Mouse (Mus musculus): ENCODE measurements at regions not wholly inside any gene's neighbourhood (a gene's known extent, or its start where the extent isn't known, plus 50 kb on each side); places are given as distances from the start of the nearest gene placed in this dataset.
A peak's percentile ranks its signal among the peaks of the same experiment; 100 is the strongest.

DNA sequence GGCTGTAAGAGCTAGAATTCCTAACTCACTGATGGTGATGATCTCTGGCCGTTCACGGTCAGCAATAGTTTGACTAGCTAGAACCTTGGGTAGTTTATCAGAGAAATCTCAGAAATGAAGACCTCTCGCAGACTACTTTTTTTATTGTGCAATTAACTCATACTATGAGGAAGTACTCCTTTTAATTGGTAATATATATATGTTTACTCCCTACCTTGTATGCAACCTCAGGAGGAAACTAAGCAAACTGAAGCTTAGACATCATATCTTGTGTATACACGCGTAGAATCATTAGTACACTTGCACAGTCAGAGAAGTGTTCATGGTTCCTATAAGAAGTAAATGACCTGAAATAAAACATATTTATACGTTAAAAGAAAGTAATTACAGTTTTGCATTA lies 157.2 kb downstream of the Gm11146 start:
- no peak for DNase-seq

- DNase-seq = peak; percentile 9 to 17
These were observed 157.9 kb downstream of the Gm11146 start for GRCm38 (mm10) chr16:77444006-77444405.

DNA sequence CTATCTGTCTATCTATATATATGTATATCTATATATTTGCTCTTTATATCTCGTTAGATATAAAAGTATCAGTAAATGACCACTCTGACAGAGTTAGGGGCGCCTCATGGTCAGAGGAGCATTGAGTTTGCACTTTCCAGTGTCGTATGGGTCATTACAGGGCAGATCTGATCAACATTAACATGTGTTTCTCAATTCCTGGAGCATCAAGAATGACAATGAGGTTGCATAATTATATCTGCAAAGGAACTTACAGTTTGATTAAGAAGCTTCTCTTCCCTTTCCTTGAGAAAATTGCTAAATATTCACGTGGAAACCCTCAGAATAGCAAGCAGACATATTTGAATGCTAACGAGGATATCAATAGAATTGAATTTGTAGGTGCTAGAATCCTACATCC lies 158.6 kb downstream of the Gm11146 start:
- no peak for DNase-seq

DNA sequence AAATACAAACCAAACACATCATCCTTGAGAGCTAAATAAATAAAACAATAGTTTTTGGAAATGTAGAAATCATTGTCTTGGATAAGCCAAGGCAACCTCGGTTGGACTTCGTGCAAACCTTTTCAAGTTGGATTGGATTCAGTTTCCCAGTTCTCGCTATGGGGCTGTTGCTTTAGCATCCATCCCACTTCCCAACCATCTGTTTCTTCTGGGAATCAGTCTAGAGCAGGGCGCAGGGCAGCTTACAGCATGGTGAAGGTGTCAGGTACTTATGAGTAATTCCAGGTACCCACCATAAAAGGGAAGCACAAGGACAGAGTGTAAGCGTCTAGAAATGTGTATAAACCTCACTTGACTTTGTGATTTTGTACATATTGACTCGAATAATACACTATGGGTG lies 159.0 kb downstream of the Gm11146 start:
- no peak for DNase-seq

- no peak for DNase-seq
These were observed 170.5 kb downstream of the Gm11146 start for GRCm38 (mm10) chr16:77431345-77431744.

- no peak for DNase-seq
These were observed 179.2 kb downstream of the Gm11146 start for GRCm38 (mm10) chr16:77422385-77423363.

DNA sequence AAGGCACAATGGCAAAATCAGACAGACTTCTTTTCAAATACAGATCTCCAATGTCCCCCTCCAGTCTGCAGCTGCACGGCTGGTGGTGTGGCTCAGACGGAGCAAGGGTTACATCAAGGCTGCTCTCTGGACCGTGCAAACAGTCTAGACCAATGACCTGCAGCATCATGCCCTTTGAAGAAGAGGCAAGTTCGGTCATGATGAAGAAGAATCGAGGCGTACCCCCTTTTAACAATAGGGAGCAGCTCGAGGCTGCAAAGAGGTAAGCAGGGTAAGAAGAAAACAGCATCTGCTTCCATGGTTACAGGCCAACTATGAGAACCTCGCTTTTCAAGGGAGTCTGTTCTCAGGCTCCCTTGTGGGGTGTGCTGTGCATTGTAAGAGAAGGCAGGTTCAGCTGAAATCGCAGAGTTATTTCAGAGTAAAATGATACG lies 180.3 kb downstream of the Gm11146 start:
- DNase-seq = no peak

GRCm38 (mm10) chr16:77421001-77421400 lies 180.9 kb downstream of the Gm11146 start:
- DNase-seq = no peak

- DNase-seq = no peak
These were observed 181.6 kb downstream of the Gm11146 start for GRCm38 (mm10) chr16:77420136-77420860.

GRCm38 (mm10) chr16:77419116-77419735 lies 182.7 kb downstream of the Gm11146 start:
- DNase-seq = no peak

DNA sequence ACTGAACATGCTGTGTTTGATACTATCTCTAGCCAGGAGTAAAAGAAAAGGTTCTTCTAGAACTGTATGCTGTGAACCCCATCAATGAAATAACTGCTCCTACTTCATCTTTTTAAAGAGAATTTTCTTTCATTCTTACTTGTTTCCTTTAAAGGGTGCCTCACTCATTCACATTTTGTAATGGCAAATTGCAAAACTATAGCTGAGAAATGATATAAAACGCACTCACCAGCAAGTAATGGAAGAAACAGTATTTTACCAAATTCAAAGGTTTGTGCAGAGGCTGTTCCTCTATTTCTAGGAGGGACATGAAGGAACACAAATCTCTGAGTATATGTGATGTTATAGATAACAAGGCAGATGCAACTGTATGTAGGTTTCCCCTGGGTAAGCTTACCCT lies 183.4 kb downstream of the Gm11146 start:
- DNase-seq = no peak

GRCm38 (mm10) chr16:77417791-77418190 lies 184.1 kb downstream of the Gm11146 start:
- no peak for DNase-seq

- DNase-seq = no peak
These were observed 187.3 kb downstream of the Gm11146 start for GRCm38 (mm10) chr16:77414562-77414961.

DNA sequence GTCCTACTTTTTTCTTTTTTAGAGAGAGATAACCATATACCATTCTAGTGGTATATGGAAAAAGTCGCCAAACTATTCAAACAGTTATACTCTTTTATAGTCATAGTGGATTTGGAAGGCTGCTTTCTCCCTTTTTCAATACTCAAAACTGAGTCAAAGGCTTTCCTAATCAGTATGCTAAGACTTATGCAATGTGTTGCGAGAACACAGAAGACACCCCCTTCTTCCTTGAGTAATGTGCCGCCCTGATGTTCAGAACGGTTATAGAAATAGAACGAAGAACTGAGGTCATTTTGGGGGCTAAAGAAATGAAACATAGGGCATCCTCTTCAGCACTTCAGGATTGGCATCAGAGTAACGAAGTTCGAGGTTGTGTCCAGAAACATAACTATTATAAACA lies 192.7 kb downstream of the Gm11146 start:
- DNase-seq = no peak

- no peak for DNase-seq
These were observed 194.9 kb downstream of the Gm11146 start for GRCm38 (mm10) chr16:77406999-77407398.

DNA sequence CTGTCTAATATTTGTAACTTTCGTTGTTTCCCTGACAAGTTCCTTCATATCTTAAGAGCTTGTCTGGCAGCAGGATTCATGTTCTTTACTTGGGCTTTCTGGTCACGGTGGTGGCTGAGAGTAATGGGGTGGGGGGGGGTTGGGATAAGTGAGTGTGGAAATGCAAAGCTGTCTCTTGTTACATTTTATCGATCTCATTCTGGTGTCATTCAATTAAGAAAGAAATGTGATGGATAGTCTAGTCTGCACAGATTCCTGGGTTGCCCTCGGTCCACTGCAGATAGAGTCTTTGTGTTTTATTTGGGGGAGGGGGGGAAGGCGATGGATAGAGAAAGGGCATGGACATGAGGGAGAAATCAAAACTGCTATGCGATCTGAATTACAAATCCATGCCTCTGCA lies 196.0 kb downstream of the Gm11146 start:
- no peak for DNase-seq

DNA sequence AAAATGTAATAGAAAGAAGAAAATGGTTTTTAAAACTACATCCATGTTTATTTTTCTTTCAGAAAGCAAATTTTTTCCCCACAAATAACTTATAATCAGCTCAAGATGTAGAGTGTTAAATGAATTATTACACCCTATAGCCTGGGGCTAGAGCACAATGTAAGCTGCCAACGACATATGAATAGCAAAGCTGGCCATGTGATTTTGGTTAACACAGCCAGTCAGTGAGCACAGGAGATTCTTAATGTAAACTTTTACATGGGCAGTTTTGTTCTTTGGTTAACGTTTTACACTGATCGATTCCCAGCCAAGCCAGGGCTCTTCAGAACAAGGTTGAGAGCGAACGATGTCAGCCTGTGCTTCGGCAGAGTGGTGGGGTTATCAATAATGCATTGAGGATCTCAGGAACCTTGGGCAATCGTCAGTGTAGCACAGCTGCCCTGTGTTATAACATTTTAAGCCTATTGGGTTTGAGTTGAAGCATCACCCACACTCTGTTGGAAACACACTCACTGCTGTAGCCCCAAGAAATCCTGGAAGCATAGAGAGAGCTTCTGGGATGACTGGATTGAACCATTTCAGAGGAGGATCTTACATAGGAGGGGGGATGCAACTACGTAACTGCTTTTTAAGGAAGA lies 196.6 kb downstream of the Gm11146 start:
- DNase-seq = no peak

DNA sequence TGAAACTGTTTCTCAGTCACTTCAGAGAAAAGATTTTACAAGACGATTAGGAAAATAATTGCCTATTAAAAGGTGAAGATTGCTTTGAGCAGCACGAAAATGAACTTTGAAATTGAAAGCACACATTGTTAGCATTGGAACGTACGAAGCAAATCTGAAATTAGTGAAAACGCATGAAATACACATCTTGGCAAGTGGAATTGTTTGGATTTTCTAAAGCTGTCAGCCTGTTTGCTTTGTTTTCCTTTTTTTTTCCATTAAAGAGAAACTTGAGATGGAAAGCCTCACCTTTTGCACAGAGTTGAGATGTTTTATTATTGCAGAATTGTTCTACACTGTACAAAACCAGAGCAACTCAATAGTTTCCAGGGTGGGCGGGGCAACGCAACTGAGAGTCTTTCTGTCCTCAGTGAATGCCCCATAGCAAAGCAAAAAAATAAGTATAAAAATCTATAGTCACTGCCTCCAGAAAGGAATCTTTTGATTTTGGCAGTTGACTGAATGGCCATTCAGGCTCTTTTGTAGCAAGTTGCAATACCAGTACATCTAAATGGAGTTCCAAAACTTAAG lies 199.1 kb downstream of the Gm11146 start:
- DNase-seq = no peak

- no peak for DNase-seq
These were observed 200.5 kb downstream of the Gm11146 start for GRCm38 (mm10) chr16:77401185-77401943.

GRCm38 (mm10) chr16:77400276-77400891 lies 201.5 kb downstream of the Gm11146 start:
- no peak for DNase-seq

DNA sequence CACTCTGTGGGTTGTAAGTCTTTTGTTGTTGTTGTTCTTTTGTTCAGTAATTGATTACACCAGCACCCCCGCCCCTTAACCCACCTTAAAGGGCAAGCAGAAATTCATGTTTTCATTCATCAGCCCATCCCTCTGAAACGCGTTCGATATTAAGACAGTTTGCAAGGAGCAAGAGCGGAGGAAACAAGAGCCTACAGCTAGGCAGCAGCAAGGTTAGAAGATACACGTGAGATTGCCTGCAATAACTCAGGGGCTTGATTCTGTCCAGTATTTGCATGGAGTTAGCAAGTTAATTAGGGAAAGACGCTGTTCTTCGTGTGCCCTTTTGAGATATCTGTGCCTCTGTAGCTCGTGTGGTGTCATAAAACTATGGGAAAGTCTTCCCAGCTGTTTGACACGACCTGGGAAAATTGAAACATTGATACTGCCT lies 202.0 kb downstream of the Gm11146 start:
- DNase-seq = no peak

All from B cell, adult 2 months (primary cell).